Mouse (Mus musculus): ENCODE data around the gene Trpc2. TPM values are rescaled to one million over a fixed set of nuclear protein-coding genes. Genes with fewer than 3 reads are reported as not detected.

Gene Trpc2
- polyA plus RNA-seq, 1 experiment: not detected

DNA sequence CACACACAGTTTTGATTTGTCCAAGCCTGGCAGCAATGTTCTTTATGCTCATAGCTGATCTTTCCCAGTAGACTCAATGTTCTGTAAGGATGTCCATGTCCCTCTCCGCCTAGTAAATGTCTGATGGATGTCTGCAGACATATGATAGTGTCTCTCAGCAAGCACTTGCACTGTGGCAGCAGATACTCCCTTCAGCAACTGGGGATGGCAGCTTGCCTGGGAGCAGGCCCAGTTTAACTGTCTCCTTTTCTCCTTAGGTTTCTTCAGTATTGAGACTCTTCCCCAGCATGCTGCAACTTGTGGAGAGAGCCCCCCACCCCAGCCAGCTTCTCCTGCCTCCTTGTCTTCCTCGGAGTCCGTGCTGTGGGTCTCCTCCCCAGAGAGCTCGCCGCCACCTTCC lies 1.1 kb upstream of the Trpc2 start:
- no peaks in the 10 kb centered on the region for H3K4me1 ChIP-seq (ENCODE audit: control insufficient read depth, insufficient read depth, insufficient read length, low read length)
- no peak overlapping the region for H3K4me3 ChIP-seq (ENCODE audit: insufficient read depth, low read depth, low read length)
- H3K27ac ChIP-seq (replicated peaks; ENCODE audit: low read depth, low read length): no peak overlapping the region

DNA sequence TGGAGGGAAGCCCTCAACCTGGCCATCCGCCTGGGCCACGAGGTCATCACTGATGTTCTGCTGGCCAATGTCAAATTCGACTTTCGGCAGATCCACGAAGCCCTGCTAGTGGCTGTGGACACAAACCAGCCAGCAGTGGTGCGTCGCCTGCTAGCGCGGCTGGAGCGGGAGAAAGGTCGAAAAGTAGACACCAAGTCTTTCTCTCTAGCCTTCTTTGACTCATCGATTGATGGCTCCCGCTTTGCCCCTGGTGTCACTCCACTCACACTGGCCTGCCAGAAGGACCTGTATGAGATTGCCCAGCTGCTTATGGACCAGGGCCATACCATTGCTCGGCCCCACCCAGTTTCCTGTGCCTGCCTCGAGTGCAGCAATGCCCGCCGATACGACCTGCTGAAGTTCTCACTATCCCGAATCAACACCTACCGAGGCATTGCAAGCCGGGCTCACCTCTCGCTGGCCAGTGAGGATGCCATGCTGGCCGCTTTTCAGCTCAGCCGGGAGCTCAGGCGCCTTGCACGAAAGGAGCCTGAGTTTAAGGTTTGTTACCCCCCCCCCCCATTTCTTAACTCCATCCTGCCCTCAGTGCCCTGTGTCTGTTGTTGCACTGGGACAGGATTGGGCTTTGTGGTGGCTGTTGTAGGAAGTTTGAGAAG lies 1.3 kb downstream of the Trpc2 start:
- H3K4me3 ChIP-seq (ENCODE audit: insufficient read depth, low read depth, low read length): no peak overlapping the region
- H3K27ac ChIP-seq (replicated peaks; ENCODE audit: low read depth, low read length): no peak overlapping the region

DNA sequence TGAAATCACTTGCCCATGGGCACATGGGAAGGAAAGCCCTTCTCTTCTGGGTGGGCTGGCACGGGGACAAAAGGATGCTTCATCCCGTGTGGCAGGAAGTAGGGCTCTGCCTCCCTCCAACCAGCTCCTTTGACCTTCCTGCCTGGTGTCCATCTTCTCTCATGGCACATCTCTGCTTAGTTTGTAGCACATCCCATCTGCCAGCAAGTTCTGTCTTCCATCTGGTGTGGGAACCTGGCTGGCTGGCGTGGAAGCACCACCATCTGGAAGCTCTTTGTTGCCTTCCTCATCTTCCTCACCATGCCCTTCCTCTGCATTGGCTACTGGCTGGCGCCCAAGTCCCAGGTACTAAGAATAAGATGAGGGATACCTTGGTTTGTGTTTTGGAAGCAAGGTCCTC lies 4.4 kb downstream of the Trpc2 start:
- H3K27ac ChIP-seq (replicated peaks; ENCODE audit: low read depth, low read length): no peak overlapping the region
- no peaks in the 10 kb centered on the region for H3K4me1 ChIP-seq (ENCODE audit: control insufficient read depth, insufficient read depth, insufficient read length, low read length)
- H3K4me3 ChIP-seq (ENCODE audit: insufficient read depth, low read depth, low read length): no peak overlapping the region

More for the DNA sequence above, 1.3 kb downstream of the Trpc2 start:
- no peaks in the 10 kb centered on the region for H3K4me1 ChIP-seq (ENCODE audit: control insufficient read depth, insufficient read depth, insufficient read length, low read length)

DNA sequence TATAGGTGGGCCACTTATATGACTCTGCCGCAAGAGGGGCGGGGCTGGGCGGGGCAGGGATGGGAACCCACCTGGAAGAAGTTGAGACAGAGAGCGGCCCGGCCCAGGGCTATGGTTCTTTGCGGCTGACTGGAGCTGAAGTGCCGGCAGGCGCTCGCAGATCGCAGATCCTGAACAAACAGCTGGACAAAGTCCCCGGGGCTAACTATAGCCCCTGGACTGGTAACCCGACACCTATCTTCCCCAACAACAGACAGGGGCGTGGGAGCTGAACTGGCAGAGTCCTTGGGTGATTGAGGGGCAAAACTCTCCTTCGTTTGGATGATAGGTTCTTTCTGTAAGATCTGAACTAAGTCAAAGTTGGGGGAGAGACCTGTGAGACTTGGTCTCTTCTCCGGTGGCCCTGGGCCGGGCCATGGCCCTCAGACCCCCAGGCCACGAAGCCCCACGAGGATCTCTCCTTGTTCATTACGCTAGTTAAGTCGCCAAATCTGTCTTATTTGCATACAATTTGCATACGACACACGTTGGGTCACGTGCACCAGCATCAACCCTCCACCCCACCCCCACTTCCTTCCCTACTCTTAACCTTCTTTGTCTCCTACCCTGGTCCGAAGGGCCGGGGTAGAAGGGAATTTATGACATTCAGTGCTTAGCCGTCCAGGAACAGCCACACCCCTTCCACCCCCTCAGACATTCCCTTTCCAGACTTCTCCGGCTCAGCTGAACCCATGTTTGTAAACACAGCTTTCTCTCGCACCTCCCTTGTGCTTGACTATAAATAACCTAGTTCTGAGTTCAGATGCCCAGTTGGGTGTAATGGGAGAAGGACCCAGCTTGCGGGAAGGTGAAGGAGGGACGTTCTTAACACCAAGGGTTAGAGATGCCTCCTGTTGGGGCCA lies 17.1 kb downstream of the Trpc2 start:
- H3K4me1 ChIP-seq (ENCODE audit: control insufficient read depth, insufficient read depth, insufficient read length, low read length): peaks cover 7% of the 10 kb centered on the region; the same call in 1 of the 2 replicates
- H3K4me3 ChIP-seq (ENCODE audit: insufficient read depth, low read depth, low read length): peak overlapping the region; percentile 50
- H3K27ac ChIP-seq (replicated peaks; ENCODE audit: low read depth, low read length): no peak overlapping the region; the same call in 1 of the 2 replicates

DNA sequence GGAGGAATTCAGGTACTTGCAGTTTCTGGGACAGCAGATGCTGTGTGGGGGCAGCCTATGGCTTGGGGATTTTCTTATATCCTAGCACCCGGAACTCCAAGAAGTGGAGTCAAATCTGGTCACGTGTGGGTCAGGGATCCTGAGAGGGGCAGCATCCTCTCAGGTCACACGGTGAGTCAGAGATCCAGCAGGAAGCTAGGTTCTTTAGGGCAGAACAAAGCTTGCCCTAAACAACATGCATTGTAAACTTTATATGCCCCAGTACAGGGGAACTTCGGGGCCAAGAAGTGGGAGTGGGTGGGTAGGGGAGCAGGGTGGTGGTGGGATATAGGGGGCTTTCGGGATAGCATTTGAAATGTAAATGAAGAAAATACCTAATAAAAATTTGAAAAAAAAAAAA lies 18.0 kb downstream of the Trpc2 start:
- Histone ChIP-seq H3K4me1 (ENCODE audit: control insufficient read depth, insufficient read depth, insufficient read length, low read length) (peaks cover 7% of the 10 kb centered on the region; the same call in 1 of the 2 replicates), H3K27ac (replicated peaks; ENCODE audit: low read depth, low read length) (no peak overlapping the region; the same call in 1 of the 2 replicates), H3K4me3 (ENCODE audit: insufficient read depth, low read depth, low read length) (no peak overlapping the region)

DNA sequence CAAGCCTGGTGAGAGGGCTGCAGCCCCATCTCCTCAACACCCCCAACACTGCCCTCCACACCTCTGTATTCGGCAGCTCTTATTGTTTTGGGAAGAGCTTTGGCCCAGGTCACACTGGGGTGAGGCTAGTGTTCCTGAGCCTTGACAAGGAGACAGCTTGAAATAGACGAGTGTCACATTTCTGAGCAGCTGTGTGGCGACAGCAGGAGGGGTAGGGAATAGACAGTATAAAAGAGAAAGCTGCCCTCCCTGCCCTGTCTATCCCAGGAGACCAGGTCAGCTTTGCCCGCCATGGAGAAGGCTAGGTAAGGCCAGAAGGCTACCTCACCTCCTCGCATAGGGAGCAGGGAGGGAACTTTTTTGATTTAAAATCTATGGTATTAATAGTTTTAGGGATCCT lies 18.6 kb downstream of the Trpc2 start, which contains the start of gene Art1:
Gene Art1 (plus strand): TSS at position 257 of the 400 bp plus-strand sequence.
- H3K27ac ChIP-seq (replicated peaks; ENCODE audit: low read depth, low read length): no peak within 1 kb of the TSS; the same call in 1 of the 2 replicates
- H3K4me3 ChIP-seq (ENCODE audit: insufficient read depth, low read depth, low read length): no peak within 1 kb of the TSS
- H3K4me1 ChIP-seq (ENCODE audit: control insufficient read depth, insufficient read depth, insufficient read length, low read length): peaks cover 7% of the 10 kb centered on the region; the same call in 1 of the 2 replicates

DNA sequence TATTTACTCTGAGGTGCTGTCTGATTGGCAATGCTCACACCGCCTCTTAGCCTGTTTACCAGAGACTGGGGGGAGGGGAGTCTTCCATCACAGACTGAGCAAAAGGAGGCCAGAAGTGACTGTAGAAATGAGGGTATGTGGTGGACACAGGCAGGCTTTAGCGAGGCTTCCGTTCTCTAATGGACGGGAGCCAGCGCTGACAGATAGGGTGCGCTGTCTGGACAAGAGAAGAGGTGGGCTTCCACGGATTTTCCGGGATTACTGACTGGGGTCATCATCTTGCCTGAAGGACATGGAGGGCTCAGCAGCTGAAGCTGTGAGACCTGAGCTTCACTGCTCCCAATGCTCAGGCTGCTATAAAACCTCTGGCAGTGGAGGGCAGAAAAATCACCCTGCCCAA lies 19.3 kb downstream of the Trpc2 start:
- no peak overlapping the region for H3K4me3 ChIP-seq (ENCODE audit: insufficient read depth, low read depth, low read length)
- peaks cover 7% of the 10 kb centered on the region; the same call in 1 of the 2 replicates for H3K4me1 ChIP-seq (ENCODE audit: control insufficient read depth, insufficient read depth, insufficient read length, low read length)
- H3K27ac ChIP-seq (replicated peaks; ENCODE audit: low read depth, low read length): no peak overlapping the region

DNA sequence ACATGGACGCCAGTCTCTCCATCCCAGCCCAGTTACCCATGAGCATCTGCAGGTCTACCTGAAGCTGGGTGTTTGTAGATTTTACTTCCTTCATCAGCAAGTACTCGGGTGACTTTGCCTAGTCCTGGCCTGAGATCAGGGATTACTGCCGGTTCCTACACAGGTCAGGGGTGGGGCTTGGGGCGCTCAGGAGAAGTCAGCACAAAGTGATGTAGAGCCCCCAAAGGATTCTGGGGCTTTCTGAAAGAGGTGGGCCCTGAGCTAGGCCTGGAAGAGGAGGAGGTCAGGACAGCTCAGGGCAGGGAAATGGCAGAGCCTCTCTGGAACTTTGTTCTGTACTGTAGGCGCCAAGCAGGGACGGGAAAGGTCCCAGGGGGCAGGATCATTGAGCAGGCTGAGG lies 19.8 kb downstream of the Trpc2 start:
- Histone ChIP-seq H3K4me1 (ENCODE audit: control insufficient read depth, insufficient read depth, insufficient read length, low read length) (peaks cover 7% of the 10 kb centered on the region; the same call in 1 of the 2 replicates), H3K27ac (replicated peaks; ENCODE audit: low read depth, low read length) (no peak overlapping the region), H3K4me3 (ENCODE audit: insufficient read depth, low read depth, low read length) (no peak overlapping the region)

DNA sequence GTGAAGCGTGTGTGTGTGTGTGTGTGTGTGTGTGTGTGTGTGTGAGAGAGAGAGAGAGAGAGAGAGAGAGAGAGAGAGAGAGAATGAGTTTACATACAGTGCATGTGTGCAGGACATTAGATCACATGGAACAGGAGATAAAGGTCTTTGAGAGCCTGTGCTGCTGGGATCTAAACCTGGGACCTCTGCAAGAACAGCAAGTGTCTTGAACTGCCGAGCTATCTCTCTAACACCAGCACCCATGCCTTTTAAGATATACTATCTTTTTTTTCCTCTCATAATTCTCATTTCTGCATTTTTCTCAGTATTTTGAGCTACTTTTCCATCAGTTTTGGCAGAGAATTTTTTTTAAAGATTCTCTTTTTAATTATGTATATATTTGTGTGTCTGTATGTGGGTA lies 20.6 kb downstream of the Trpc2 start:
- H3K4me3 ChIP-seq (ENCODE audit: insufficient read depth, low read depth, low read length): no peak overlapping the region
- H3K27ac ChIP-seq (replicated peaks; ENCODE audit: low read depth, low read length): no peak overlapping the region
- peaks cover 7% of the 10 kb centered on the region; the same call in 1 of the 2 replicates for H3K4me1 ChIP-seq (ENCODE audit: control insufficient read depth, insufficient read depth, insufficient read length, low read length)

DNA sequence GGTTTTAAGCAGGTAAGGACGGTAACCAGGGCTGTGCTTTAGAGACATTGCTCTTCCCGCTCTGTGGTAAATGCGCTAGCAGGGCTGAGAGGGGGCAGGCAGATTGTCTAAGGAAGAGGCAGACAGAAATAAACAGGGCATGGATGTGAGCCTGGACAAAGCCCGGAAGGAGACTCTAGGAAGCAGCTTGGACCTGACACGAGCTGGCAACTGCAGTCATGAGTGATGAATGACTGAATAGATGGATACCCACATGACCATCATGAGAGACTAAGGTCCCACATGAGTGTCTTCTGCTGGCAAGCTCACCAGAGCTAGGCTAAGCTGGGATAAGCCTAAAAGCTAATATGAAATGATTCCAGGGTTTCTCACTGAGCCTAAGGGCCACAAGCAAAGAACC lies 21.2 kb downstream of the Trpc2 start:
- Histone ChIP-seq H3K4me3 (ENCODE audit: insufficient read depth, low read depth, low read length) (no peak overlapping the region), H3K4me1 (ENCODE audit: control insufficient read depth, insufficient read depth, insufficient read length, low read length) (peaks cover 7% of the 10 kb centered on the region; the same call in 1 of the 2 replicates), H3K27ac (replicated peaks; ENCODE audit: low read depth, low read length) (no peak overlapping the region)

DNA sequence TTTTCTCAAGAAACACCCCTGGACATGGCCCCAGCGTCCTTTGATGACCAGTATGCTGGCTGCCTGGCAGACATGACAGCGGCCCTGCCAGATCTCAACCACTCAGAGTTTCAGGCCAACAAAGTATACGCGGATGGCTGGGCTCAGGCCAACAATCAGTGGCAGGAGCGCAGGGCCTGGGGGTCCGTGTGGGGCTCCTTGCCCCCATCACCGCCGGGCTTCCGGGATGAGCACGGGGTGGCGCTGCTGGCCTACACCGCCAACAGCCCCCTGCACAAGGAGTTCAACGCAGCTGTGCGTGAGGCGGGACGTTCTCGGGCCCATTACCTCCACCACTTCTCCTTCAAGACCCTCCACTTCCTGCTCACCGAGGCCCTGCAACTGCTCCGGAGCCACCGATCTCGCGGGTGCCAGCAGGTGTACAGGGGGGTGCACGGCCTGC lies 23.8 kb downstream of the Trpc2 start:
- H3K4me3 ChIP-seq (ENCODE audit: insufficient read depth, low read depth, low read length): no peak overlapping the region
- H3K27ac ChIP-seq (replicated peaks; ENCODE audit: low read depth, low read length): no peak overlapping the region
- H3K4me1 ChIP-seq (ENCODE audit: control insufficient read depth, insufficient read depth, insufficient read length, low read length): no peaks in the 10 kb centered on the region

DNA sequence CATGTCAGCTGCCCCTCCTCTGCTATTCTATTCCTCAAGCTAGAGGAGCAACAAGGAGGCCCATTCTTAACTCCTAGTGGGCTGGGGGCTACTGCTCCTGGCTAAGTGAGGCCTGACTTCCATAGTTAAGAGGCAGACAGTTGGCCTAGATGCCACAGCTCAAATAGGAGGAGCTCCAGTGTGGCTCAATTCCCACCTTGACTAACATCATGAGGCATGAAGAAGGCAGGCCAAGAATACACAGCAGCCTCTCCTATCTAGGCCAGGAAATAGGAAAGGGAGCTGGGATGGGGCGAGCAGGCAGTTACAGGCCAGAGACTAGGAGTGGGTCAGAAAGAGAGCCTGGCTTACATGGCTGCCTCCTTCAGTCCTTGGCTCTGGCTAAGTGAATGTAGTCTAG lies 25.3 kb downstream of the Trpc2 start:
- no peak overlapping the region for H3K4me3 ChIP-seq (ENCODE audit: insufficient read depth, low read depth, low read length)
- H3K4me1 ChIP-seq (ENCODE audit: control insufficient read depth, insufficient read depth, insufficient read length, low read length): no peaks in the 10 kb centered on the region
- no peak overlapping the region for H3K27ac ChIP-seq (replicated peaks; ENCODE audit: low read depth, low read length)

DNA sequence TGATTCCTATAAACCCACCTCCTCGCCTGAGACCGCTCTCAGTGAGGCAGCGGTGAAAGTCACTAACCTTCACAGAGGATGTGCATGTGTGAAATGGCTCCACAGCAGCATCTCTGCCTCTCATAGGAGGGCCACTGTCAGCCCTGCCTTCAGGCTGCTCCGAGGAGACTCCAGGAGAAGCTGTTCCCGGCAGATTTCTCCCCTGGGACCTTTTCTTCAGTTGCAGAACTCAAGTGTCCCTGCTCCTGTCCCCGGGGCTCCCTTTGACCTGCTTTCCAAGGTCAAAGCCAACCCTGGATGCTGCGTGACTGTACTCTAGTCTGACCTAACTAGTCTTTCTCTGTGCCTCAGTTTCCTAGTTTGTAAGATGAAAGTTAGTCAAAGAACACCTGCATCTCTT lies 26.3 kb downstream of the Trpc2 start, which contains the start of gene Art5:
Gene Art5 (minus strand): TSS at position 319 of the 400 bp plus-strand sequence.
- no peak within 1 kb of the TSS for H3K4me3 ChIP-seq (ENCODE audit: insufficient read depth, low read depth, low read length)
- H3K27ac ChIP-seq (replicated peaks; ENCODE audit: low read depth, low read length): no peak within 1 kb of the TSS

DNA sequence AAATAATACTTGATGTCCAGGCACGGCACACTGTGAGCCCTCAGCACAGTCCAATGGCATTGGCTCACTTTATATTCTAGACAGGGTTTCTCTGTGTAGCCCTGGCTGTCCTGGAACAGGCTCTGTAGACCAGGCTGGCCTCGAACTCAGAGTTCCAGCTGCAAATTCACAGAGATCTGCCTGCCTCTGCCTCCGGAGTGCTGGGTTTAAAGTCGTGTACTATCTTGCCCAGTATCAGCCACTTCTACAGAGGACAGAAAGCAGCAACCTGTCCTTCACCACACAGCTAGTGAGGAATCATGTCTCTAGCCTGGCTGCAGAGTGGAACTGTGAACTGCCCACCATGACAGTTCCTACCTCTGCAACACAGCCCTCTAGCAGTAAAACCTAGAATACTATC lies 26.8 kb downstream of the Trpc2 start:
- H3K4me3 ChIP-seq (ENCODE audit: insufficient read depth, low read depth, low read length): no peak overlapping the region
- no peaks in the 10 kb centered on the region for H3K4me1 ChIP-seq (ENCODE audit: control insufficient read depth, insufficient read depth, insufficient read length, low read length)
- no peak overlapping the region for H3K27ac ChIP-seq (replicated peaks; ENCODE audit: low read depth, low read length)

More for the DNA sequence above, 26.3 kb downstream of the Trpc2 start, which contains the start of gene Art5:
- H3K4me1 ChIP-seq (ENCODE audit: control insufficient read depth, insufficient read depth, insufficient read length, low read length): no peaks in the 10 kb centered on the region

DNA sequence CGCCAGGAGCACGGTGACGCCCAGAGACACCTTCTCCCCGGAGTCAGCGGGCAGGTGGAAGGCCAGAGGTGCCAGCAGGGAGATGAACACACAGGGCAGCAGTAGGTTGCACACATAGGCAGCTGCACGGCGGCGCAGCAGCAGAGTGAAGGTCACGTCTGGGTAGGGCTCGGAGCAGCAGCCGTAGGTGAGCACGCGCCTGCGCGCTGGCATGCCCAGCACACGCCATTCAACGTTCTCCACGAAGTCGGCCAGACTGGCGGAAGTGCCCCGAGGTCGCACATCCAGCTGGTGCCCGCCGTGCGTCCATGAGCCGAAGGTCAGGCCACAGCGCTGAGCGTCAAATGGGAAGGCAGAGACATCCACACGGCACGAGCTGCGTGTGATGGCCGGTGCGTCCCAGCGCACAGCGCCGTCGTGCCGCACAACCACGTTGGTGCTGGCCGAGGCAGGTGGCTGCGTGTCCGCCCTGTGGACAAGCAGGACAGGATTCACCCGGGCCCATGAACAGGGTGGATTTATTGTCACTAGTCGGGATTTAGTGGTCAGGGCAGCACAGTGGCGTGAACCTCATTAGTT lies 30.3 kb downstream of the Trpc2 start:
- Histone ChIP-seq H3K4me1 (ENCODE audit: control insufficient read depth, insufficient read depth, insufficient read length, low read length) (no peaks in the 10 kb centered on the region), H3K4me3 (ENCODE audit: insufficient read depth, low read depth, low read length) (no peak overlapping the region), H3K27ac (replicated peaks; ENCODE audit: low read depth, low read length) (no peak overlapping the region)
